Mouse (Mus musculus): ENCODE results near the gene Esyt1. TPM values are rescaled to one million over a fixed set of nuclear protein-coding genes. Genes with fewer than 3 reads are reported as not detected.
"Not testable (repeated sequence)": the region's sequence is repeated elsewhere in the genome, so short reads cannot be mapped to it uniquely, and the experiment has no call there.

Gene Esyt1
- total RNA-seq, 2 experiments from 2014 or later = 27.2 to 29.7 TPM

DNA sequence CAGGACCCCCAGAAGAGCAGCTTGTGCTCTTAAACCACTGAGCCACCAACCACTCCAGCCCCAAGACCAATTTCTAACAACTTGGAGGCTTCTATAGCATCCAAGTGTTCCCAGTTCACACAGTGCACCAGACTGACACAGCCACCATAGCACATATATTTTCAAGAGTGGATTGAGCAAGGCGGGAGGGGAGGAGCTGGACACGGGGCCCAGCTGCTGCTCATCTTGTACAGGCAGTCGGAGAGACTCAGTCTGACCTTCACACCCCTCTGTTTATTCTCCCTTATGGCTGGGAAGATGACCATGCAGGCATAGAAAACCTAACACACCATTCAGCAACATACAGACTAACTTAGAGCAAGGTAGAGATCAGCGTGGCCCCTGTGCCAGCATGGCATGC is 15.8 kb downstream of the Esyt1 start:
- no peak for ATAC-seq (replicated peaks; ENCODE audit: low FRiP score, poor library complexity, severe bottlenecking)

DNA sequence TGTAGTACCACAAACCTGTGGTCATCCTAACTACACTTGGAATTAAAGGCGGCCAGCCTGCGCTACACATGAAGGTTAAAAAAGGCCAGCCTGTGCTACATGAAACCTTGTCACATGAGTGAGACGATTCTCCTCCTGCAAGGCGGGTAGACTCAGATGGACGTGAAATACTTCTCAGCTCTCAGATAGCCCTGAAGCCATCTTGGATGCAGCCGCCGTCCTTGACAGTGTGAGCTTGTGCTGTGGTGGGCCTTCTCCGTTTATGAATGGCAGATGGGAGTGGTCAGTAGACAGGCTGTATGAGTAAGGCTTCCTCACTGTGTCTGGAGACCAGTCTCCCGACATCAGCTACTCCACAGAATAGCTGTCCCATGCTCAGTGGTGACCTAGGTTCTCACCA is 16.5 kb downstream of the Esyt1 start:
- no peak for ATAC-seq (replicated peaks; ENCODE audit: low FRiP score, poor library complexity, severe bottlenecking)

DNA sequence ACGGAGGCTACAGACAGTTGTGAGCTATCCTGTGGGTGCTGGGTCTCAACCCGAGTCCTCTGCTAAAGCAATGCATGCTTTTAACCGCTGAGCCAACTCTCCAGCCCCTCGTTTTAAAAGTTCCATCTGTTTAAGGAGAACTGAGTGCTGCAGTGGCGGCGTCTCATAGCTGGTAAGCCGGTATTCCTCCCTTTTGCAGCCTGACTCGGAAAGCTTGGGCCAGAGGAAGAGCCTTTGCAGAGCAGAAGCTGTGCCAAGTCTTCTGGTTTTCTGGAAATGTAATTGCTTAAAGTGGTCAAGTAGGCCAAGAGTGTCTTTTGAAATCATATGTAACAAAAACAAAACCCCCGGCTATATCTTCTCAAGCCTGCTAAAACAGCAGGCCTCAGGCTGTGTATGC is 17.4 kb downstream of the Esyt1 start:
- ATAC-seq (replicated peaks; ENCODE audit: low FRiP score, poor library complexity, severe bottlenecking) = no peak

DNA sequence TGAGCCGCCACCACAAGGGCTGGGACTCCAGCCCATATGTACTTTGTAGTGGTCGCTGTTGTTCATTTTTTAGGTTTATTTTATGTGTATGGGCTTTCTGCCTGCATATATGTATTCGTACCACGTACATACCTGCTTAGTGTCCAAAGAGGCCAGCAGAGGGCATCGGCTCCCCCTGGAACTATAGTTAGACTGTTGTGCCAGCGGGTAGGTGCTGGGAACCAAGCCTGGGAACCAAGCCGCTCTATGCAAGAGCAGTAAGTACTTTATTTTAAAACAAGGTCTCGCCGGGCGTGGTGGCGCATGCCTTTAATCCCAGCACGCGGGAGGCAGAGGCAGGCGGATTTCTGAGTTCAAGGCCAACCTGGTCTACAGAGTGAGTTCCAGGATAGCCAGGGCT is 19.7 kb downstream of the Esyt1 start:
- ATAC-seq (replicated peaks; ENCODE audit: low FRiP score, poor library complexity, severe bottlenecking) = no peak

DNA sequence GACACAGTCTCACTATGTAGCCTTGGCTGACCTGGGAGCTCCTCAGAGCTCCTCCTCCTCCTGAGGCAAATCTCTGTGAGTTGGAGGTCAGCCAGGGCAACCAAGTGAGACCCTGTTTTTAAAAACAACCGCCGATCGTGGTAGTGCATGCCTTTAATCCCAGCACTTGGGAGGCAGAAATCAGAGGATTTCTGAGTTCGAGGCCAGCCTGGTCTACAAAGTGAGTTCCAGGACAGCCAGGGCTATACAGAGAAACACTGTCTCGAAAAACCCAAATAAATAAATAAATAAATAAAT is 20.4 kb downstream of the Esyt1 start:
- ATAC-seq (replicated peaks; ENCODE audit: low FRiP score, poor library complexity, severe bottlenecking) = not testable (repeated sequence)

DNA sequence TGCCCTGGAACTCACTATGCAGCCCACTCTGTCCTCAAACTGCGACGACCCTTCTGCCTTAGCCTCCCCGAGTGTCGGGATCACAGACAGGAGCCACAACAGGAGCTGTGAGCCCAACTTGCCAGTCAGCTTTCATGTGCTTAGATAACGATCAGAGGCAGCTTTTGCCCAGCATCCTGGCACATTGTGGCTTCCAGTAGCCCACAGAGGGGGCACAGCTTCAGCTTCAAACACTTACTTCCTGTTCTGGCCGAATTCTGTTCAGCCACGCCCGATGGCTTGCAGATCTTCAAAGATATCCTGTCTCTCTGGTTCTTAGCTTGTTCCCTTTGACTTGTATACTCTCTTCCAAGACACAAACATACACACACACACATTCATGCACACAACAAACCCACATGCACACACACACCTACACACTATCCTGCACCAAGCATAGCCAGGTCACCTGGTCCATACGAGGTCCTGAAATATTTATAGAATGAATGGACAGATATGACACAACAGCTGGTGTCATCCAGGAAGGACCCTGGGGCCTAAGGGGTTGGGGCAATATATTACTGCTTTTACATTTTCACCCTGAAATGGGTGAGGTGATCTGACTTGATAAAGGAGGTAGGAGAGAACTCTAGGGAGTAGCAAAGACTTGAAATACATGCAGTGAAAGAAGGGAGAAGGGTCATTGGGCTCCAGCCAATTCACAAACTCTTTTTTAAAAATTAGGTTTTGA is 20.9 kb downstream of the Esyt1 start:
- ATAC-seq (replicated peaks; ENCODE audit: low FRiP score, poor library complexity, severe bottlenecking) = peak; percentile 77

DNA sequence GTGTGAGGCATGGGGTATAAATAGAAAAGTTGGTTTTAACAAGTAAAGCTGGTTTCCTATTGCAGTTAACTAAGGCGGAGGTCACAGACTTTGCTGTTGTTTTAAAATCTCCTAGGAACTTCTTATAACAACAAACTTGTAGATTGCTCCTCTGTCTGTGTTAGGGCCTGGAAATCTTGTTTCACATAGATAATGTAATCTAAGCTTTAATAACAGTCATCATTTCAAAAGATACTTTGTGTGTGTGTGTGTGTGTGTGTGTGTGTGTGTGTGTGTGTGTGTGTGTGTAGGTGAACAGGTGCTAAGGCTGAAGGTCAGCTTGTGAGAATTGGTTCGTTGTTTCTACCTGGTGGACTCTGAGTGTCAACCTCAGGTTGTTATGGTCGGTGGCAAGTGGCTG is 21.7 kb downstream of the Esyt1 start:
- ATAC-seq (replicated peaks; ENCODE audit: low FRiP score, poor library complexity, severe bottlenecking) = no peak

DNA sequence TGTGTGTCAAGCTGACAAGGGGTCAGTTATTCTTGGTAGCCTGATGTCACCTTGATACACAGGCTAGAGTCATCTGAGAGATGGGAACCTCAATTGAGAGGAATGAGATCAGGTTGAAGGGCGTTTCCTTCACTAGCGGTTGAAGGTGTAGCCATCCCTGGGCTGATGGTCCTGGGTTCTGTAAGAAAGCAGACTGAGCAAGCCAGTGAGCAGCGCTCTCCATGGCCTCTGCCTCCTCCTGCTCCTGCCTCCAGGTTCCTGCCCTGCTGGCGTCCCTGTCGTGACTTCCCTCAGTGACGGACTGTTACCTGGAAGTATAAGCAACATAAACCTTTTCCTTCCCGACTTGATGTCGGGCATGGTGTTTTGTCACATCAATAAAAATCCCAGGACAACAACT is 22.1 kb downstream of the Esyt1 start:
- no peak for ATAC-seq (replicated peaks; ENCODE audit: low FRiP score, poor library complexity, severe bottlenecking)

DNA sequence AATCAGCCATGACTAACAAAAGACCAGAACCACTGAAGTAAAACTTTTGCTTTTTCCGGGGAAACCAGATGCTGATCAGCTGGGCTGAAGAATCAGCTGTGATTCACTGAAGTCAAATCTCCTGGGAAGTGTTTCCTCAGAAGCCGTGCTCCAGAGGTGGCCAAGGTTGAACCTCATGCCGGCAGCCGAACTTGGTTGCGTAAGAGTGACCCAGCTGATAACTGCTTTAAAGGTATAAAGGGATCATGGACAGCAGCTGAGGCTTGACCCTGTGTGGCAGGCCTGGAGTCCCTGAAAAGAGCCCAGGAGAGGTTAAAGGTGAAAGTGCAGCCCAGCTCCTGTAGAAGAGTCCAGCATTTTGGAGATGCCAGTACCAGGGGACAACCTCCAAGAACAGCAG is 23.3 kb downstream of the Esyt1 start:
- ATAC-seq (replicated peaks; ENCODE audit: low FRiP score, poor library complexity, severe bottlenecking) = no peak

DNA sequence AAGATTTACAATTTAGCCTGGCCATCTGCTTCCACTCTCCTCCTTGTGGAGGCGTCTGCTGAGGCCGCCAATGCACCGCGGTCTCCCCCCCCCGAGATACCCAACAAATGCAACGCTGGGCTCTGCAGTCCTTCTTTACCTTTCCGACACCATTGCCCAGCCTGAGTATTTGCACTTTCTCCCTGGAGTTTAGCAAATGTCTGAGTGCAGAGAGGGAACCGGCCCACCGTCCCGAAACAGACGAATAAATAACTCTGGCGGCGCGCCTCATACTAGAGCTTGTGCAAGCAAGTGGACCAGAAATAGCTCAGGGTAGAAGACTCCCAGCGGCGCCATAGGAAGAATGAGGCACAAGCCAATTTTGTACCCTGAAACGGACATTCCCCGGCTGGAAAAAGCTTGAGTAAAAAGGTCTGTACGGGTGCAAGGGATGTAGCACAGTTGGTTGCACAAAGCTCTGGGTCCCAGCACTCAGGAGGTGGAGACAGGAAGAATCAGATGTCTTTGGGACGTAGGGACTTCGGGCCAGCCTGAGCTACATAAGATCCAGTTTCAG is 26.5 kb downstream of the Esyt1 start:
- ATAC-seq (replicated peaks; ENCODE audit: low FRiP score, poor library complexity, severe bottlenecking) = peak; percentile 18; the same call in 1 of the 2 replicates

DNA sequence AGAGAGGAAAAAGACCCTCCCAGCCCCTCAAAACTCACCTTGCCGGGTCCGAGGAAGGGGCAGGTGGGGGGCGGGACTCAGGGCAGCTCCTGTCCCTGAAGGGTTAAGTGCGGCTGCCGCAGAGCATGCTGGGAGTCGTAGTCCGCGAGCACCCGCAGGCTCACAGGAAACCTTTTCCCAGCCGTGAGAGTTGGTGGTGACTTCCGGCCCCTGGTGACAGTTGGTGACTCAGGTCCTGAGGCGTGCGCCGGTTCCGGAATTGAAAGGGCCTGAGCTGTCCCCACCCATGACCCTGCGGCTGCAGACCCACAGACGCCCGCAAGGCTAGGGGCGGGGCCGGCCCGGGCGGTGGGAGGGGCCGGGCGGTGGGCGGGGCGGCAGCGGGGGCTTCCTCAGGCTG is 27.1 kb downstream of the Esyt1 start, which contains the start of gene Myl6b:
TSS of gene Myl6b (minus strand) at position 96 of the 400 bp plus-strand sequence.
- ATAC-seq (replicated peaks; ENCODE audit: low FRiP score, poor library complexity, severe bottlenecking) = peak; percentile 82

DNA sequence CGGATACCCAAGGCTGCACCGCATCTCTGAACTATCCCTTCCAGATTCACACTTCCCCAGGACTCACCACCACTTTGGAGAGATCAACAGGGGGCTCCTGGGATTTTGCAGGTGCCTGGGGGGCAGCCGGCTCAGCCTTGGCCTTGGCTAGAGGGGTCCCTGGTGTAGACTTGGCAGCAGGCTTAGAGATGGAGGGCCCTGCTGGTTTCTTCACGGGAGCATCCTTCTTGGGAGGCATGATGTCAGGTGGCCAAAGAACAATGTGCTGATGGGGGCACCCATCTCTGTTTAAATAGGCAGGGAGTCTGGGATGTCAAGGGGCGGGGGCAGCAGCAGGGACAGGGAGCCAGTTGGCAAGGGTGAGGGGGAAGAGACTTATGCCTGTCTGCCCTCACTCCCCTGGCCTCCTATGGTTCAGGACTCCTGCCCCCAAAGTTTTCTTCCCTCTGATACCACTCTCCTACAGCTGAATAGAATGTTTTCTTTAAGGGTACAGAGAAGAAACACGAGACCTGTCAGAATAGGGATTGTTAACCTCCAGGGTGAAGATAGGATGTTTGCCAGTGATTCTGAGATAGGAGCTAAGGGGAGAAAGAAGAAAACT is 28.4 kb downstream of the Esyt1 start:
- ATAC-seq (replicated peaks; ENCODE audit: low FRiP score, poor library complexity, severe bottlenecking) = no peak

DNA sequence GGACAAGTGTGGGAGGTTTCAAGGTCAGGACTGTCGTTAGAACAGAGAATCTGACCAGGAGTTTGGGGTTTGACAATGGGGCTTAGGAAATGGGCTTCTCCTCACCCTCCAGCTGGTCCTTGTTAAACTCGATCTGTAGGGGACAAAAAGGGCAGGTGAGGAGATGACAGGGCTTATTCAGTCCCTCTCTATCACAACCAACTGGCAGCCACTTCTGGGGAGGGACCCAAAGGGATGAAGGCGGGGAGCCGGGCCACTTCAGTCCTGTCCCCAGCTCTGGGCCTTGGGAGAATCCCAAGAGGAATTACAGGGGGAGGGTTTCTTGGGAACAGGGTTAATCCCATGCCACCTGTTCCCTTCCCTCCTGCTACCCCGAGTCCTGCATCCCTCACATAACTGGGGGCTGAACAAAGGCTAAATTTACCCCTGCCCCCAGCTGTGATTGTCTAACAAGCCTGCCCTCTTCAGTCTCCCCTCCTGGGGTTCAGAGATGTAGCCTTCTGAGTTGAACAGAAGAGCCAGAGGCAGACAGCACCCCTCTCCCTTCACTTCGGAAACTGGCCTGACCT is 29.1 kb downstream of the Esyt1 start:
- no peak for ATAC-seq (replicated peaks; ENCODE audit: low FRiP score, poor library complexity, severe bottlenecking)

DNA sequence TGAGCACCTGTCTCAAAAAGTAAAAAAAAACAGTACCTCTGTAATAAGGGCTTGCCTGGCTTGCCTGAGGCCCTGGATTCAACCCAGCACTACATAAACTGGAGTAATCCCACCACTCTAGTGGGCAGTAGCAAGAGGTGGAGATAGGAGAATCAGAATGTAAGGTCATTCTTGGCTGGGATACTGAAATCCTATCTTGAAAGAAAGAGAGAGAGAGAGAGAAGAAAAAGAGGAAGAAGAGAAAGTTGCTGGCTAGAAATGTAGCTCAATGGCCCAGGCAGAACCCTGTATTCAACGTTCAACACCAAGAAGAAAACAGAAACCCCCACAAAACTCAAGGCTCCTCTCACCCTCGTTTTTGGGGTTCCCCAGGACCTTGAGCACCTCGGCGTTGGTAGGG is 29.8 kb downstream of the Esyt1 start:
- no peak for ATAC-seq (replicated peaks; ENCODE audit: low FRiP score, poor library complexity, severe bottlenecking)

DNA sequence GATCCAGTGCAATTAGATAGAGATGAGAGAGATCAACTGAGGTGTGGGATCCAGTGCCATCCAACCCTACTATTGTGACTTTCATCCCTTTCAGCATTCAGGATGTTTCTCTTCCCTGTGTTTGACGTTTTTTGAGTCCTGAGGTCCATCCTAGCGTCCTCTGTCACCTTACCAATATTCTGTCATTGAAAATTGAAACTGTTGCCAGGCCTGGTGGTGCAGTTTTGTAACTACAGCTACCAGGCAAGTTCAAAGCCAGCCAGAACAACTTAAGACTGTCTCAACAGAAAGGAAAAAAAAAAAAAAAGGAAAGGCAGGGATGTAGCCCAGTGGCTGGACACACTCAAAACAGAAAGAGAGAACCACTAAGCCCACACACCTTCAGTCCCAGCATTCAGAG is 30.4 kb downstream of the Esyt1 start:
- ATAC-seq (replicated peaks; ENCODE audit: low FRiP score, poor library complexity, severe bottlenecking) = no peak

DNA sequence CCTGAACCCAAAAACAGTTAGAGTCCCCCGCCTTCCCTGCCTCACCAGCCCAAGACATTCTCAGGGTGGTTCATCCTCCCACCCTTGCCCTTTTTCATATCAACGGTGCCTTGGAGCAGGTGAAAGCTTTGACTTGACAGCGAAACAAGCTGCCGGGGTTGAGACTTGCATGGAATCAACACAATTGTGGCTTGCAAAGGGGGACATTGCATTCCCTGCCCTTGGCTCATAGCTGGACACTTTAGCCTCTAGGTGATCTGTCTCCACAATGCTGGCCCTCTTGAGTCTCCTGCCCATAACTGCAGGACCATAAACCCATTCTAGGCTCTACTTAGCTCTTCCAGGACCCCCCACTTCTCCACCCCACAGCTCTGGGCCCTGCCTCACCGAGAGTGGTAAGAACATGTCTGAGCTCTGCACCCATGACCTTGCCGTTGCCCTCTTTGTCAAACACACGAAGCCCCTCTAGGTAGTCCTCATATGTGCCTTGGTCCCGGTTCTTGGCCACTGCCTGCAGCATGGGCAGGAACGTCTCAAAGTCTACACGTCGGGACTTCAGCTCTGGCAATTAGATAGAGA is 30.9 kb downstream of the Esyt1 start:
- ATAC-seq (replicated peaks; ENCODE audit: low FRiP score, poor library complexity, severe bottlenecking) = no peak

DNA sequence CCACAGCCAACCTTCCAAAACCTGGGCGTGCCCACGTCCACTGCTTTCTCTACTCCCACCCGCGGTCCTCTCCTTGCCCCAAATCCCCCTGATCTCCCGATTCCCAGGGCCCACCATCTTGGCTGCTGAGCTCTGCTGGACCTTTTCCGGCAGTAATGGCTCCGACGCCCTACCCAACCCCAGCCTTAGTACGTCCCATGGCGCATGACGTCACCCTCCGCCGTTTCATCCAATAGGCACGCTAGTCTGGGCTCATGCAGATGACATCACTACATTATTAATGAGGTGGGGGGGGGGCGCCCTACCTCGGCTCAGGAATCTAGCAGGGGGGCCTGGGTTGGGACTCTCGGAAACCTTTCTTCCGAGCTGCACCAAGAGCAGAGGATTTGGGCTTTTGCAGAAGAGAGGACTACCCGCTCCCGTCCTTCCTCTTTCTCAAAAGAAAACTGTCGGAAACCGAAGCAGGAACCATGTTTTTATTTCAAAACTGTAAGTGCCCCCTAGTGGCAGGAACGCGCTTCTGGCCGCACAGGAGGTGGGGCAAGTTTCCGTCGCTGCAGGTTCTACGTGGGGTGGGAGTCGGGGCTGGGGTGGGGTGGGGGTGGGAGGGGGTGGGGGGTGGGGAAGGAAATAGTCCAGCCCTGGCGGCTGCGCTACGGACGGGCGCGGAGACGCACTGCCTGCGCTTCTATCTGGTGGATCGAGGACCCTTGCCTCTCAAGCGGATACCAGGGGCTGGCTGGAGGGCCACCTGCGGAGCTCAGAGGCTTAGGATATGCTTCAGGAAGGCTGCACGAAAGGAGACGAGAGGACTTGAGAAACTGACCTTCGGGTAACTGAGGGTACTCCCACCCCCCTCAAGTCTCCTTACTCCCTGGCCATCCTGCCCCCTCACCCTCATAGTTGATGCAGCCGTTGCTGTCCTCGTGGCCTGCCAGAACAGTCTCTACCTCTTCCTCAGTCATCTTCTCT is 31.7 kb downstream of the Esyt1 start, which contains the start of gene Myl6:
TSS of gene Myl6 (minus strand) at position 451 of the 972 bp plus-strand sequence.
- ATAC-seq (replicated peaks; ENCODE audit: low FRiP score, poor library complexity, severe bottlenecking) = peak; percentile 83

DNA sequence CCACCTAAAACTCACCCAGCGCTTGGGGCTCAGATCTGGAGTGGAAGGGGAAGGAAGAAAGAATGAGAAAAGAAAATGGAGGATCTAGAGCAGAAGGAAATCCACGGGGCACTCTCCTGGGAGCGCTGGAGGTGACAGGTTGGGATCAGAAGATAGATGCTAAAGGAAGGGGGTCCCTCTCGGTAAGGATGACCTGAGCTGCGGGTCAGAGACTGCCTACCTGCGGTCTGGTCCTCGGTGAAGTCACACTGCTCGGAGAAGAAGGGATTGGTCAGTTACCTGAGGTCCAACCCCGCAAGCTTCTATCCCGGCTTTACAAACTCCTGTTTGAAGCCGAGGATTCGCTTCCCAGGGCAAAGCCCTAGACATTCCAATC is 32.4 kb downstream of the Esyt1 start:
- peak; percentile 33 for ATAC-seq (replicated peaks; ENCODE audit: low FRiP score, poor library complexity, severe bottlenecking)

DNA sequence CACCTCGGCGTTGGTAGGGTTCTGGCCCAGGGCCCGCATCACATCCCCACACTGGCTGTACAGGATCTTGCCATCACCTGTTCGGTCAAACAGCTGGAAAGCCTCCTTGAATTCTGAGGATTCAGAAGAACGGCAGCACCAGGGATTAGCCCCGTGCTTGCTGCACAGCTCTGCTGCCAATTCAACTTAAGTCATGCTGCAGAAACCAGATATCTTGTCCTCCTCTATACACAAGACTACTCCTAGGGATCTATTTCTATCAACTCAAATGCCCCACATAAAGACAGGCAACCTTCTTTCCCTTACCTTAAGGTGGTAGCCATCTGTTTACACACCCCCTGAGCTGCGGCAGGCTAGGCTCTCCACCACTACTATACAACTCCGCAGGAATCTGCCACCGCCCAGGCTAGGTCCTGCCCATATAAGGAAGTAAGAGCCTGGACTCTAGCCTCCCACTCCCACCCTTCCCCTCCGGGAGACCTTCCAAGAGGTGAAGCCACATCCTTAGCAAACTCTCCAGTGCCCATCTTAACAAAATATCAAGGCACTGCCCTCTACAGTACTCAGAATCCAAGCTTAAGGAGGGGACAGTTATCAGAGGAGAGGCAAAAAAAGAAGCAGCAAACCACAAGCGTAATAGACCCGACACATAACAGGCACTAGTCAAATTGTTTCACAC is 32.9 kb downstream of the Esyt1 start:
- peak; percentile 51 for ATAC-seq (replicated peaks; ENCODE audit: low FRiP score, poor library complexity, severe bottlenecking)
